Mouse (Mus musculus): ENCODE measurements around the gene Ecm2. TPM values are rescaled to one million over a fixed set of nuclear protein-coding genes. Genes with fewer than 3 reads are reported as not detected.

Ecm2 gene
- polyA plus RNA-seq, 1 experiment from 2014 or later, result 1.3 TPM

GRCm38 (mm10) chr13:49544279-49544678 is 39.7 kb downstream of the Ecm2 start, which contains the start of gene Aspn:
Gene Aspn, plus strand, starts transcription at chr13:49544443.
- WGBS, result 81% methylated on average over 3 of the region's 3 CpGs
- no peak within 1 kb of the TSS for H3K27ac ChIP-seq (ENCODE audit: low read depth, low read length)

GRCm38 (mm10) chr13:49545646-49546045 is 41.0 kb downstream of the Ecm2 start:
- H3K27ac ChIP-seq (ENCODE audit: low read depth, low read length), result no peak overlapping the region
- 76% methylated on average over 3 of the region's 3 CpGs for WGBS
- no peak overlapping the region for H3K4me3 ChIP-seq (ENCODE audit: low read depth, low read length)
- no peaks in the 10 kb centered on the region for H3K27me3 ChIP-seq (ENCODE audit: control insufficient read depth, insufficient read depth, low read length)
- H3K9me3 ChIP-seq (ENCODE audit: control insufficient read depth, low read length), result no peaks in the 10 kb centered on the region
- H3K4me2 ChIP-seq (ENCODE audit: low read depth, low read length), result no peak overlapping the region
- H3K36me3 ChIP-seq (ENCODE audit: control insufficient read depth, insufficient read depth, low read length), result no peaks in the 10 kb centered on the region
- no peak for ATAC-seq (ENCODE audit: low read depth)
- no peaks in the 10 kb centered on the region for H3K4me1 ChIP-seq (ENCODE audit: control insufficient read depth, insufficient read depth, low read length)
- H3K9ac ChIP-seq (replicated peaks; ENCODE audit: low read depth, low read length), result no peak overlapping the region

More at GRCm38 (mm10) chr13:49544279-49544678, 39.7 kb downstream of the Ecm2 start, which contains the start of gene Aspn:
- Histone ChIP-seq H3K4me3 (ENCODE audit: low read depth, low read length) (no peak within 1 kb of the TSS), H3K4me1 (ENCODE audit: control insufficient read depth, insufficient read depth, low read length) (no peaks in the 10 kb centered on the region), H3K27me3 (ENCODE audit: control insufficient read depth, insufficient read depth, low read length) (no peaks in the 10 kb centered on the region), H3K36me3 (ENCODE audit: control insufficient read depth, insufficient read depth, low read length) (no peaks in the 10 kb centered on the region), H3K9ac (replicated peaks; ENCODE audit: low read depth, low read length) (no peak within 1 kb of the TSS), H3K9me3 (ENCODE audit: control insufficient read depth, low read length) (no peaks in the 10 kb centered on the region), H3K4me2 (ENCODE audit: low read depth, low read length) (no peak within 1 kb of the TSS)
- ATAC-seq (ENCODE audit: low read depth), result no peak

GRCm38 (mm10) chr13:49546517-49546916 is 41.9 kb downstream of the Ecm2 start:
- H3K4me1 ChIP-seq (ENCODE audit: control insufficient read depth, insufficient read depth, low read length), result no peaks in the 10 kb centered on the region
- H3K27ac ChIP-seq (ENCODE audit: low read depth, low read length), result no peak overlapping the region
- H3K36me3 ChIP-seq (ENCODE audit: control insufficient read depth, insufficient read depth, low read length), result no peaks in the 10 kb centered on the region
- H3K9ac ChIP-seq (replicated peaks; ENCODE audit: low read depth, low read length), result no peak overlapping the region
- WGBS, result 83% methylated on average over 1 of the region's 1 CpGs
- H3K27me3 ChIP-seq (ENCODE audit: control insufficient read depth, insufficient read depth, low read length), result no peaks in the 10 kb centered on the region
- no peak for ATAC-seq (ENCODE audit: low read depth)
- H3K4me3 ChIP-seq (ENCODE audit: low read depth, low read length), result no peak overlapping the region
- H3K4me2 ChIP-seq (ENCODE audit: low read depth, low read length), result no peak overlapping the region
- H3K9me3 ChIP-seq (ENCODE audit: control insufficient read depth, low read length), result no peaks in the 10 kb centered on the region

- WGBS, result 89% methylated on average over 1 of the region's 1 CpGs
- ATAC-seq (ENCODE audit: low read depth), result no peak
- H3K27ac ChIP-seq (ENCODE audit: low read depth, low read length), result no peak overlapping the region
- H3K36me3 ChIP-seq (ENCODE audit: control insufficient read depth, insufficient read depth, low read length), result no peaks in the 10 kb centered on the region
- no peak overlapping the region for H3K4me3 ChIP-seq (ENCODE audit: low read depth, low read length)
- no peaks in the 10 kb centered on the region for H3K4me1 ChIP-seq (ENCODE audit: control insufficient read depth, insufficient read depth, low read length)
- H3K27me3 ChIP-seq (ENCODE audit: control insufficient read depth, insufficient read depth, low read length), result no peaks in the 10 kb centered on the region
- no peaks in the 10 kb centered on the region for H3K9me3 ChIP-seq (ENCODE audit: control insufficient read depth, low read length)
- H3K9ac ChIP-seq (replicated peaks; ENCODE audit: low read depth, low read length), result no peak overlapping the region
- no peak overlapping the region for H3K4me2 ChIP-seq (ENCODE audit: low read depth, low read length)
Measured at GRCm38 (mm10) chr13:49547563-49548150, 43.0 kb downstream of the Ecm2 start.

- Histone ChIP-seq H3K27me3 (ENCODE audit: control insufficient read depth, insufficient read depth, low read length) (no peaks in the 10 kb centered on the region), H3K4me2 (ENCODE audit: low read depth, low read length) (no peak overlapping the region), H3K36me3 (ENCODE audit: control insufficient read depth, insufficient read depth, low read length) (no peaks in the 10 kb centered on the region), H3K9ac (replicated peaks; ENCODE audit: low read depth, low read length) (no peak overlapping the region), H3K4me3 (ENCODE audit: low read depth, low read length) (no peak overlapping the region), H3K27ac (ENCODE audit: low read depth, low read length) (no peak overlapping the region), H3K4me1 (ENCODE audit: control insufficient read depth, insufficient read depth, low read length) (no peaks in the 10 kb centered on the region), H3K9me3 (ENCODE audit: control insufficient read depth, low read length) (no peaks in the 10 kb centered on the region)
- ATAC-seq (ENCODE audit: low read depth), result no peak
- 96% methylated on average over 3 of the region's 3 CpGs for WGBS
Measured at GRCm38 (mm10) chr13:49549616-49550015, 45.0 kb downstream of the Ecm2 start.

- Histone ChIP-seq H3K36me3 (ENCODE audit: control insufficient read depth, insufficient read depth, low read length) (no peaks in the 10 kb centered on the region), H3K4me1 (ENCODE audit: control insufficient read depth, insufficient read depth, low read length) (no peaks in the 10 kb centered on the region), H3K9ac (replicated peaks; ENCODE audit: low read depth, low read length) (no peak overlapping the region), H3K4me3 (ENCODE audit: low read depth, low read length) (no peak overlapping the region), H3K4me2 (ENCODE audit: low read depth, low read length) (no peak overlapping the region), H3K9me3 (ENCODE audit: control insufficient read depth, low read length) (no peaks in the 10 kb centered on the region), H3K27ac (ENCODE audit: low read depth, low read length) (no peak overlapping the region), H3K27me3 (ENCODE audit: control insufficient read depth, insufficient read depth, low read length) (no peaks in the 10 kb centered on the region)
- ATAC-seq (ENCODE audit: low read depth), result no peak
- WGBS, result 87% methylated on average over 5 of the region's 5 CpGs
Measured at GRCm38 (mm10) chr13:49554519-49554918, 49.9 kb downstream of the Ecm2 start.

GRCm38 (mm10) chr13:49556203-49556602 is 51.6 kb downstream of the Ecm2 start:
- no peak overlapping the region for H3K4me2 ChIP-seq (ENCODE audit: low read depth, low read length)
- H3K4me1 ChIP-seq (ENCODE audit: control insufficient read depth, insufficient read depth, low read length), result no peaks in the 10 kb centered on the region
- no peaks in the 10 kb centered on the region for H3K27me3 ChIP-seq (ENCODE audit: control insufficient read depth, insufficient read depth, low read length)
- H3K27ac ChIP-seq (ENCODE audit: low read depth, low read length), result no peak overlapping the region
- no peaks in the 10 kb centered on the region for H3K9me3 ChIP-seq (ENCODE audit: control insufficient read depth, low read length)
- 88% methylated on average over 1 of the region's 1 CpGs for WGBS
- no peaks in the 10 kb centered on the region for H3K36me3 ChIP-seq (ENCODE audit: control insufficient read depth, insufficient read depth, low read length)
- no peak overlapping the region for H3K9ac ChIP-seq (replicated peaks; ENCODE audit: low read depth, low read length)
- ATAC-seq (ENCODE audit: low read depth), result no peak
- H3K4me3 ChIP-seq (ENCODE audit: low read depth, low read length), result no peak overlapping the region

- Histone ChIP-seq H3K36me3 (ENCODE audit: control insufficient read depth, insufficient read depth, low read length) (no peaks in the 10 kb centered on the region), H3K4me3 (ENCODE audit: low read depth, low read length) (no peak overlapping the region), H3K9me3 (ENCODE audit: control insufficient read depth, low read length) (no peaks in the 10 kb centered on the region), H3K27ac (ENCODE audit: low read depth, low read length) (no peak overlapping the region), H3K9ac (replicated peaks; ENCODE audit: low read depth, low read length) (no peak overlapping the region), H3K27me3 (ENCODE audit: control insufficient read depth, insufficient read depth, low read length) (no peaks in the 10 kb centered on the region), H3K4me2 (ENCODE audit: low read depth, low read length) (no peak overlapping the region), H3K4me1 (ENCODE audit: control insufficient read depth, insufficient read depth, low read length) (no peaks in the 10 kb centered on the region)
- 71% methylated on average over 1 of the region's 1 CpGs for WGBS
- ATAC-seq (ENCODE audit: low read depth), result no peak
Measured at GRCm38 (mm10) chr13:49556924-49557323, 52.3 kb downstream of the Ecm2 start.

- Histone ChIP-seq H3K9ac (replicated peaks; ENCODE audit: low read depth, low read length) (no peak overlapping the region), H3K4me3 (ENCODE audit: low read depth, low read length) (no peak overlapping the region), H3K27me3 (ENCODE audit: control insufficient read depth, insufficient read depth, low read length) (no peaks in the 10 kb centered on the region), H3K36me3 (ENCODE audit: control insufficient read depth, insufficient read depth, low read length) (no peaks in the 10 kb centered on the region), H3K4me2 (ENCODE audit: low read depth, low read length) (no peak overlapping the region), H3K4me1 (ENCODE audit: control insufficient read depth, insufficient read depth, low read length) (no peaks in the 10 kb centered on the region), H3K27ac (ENCODE audit: low read depth, low read length) (no peak overlapping the region), H3K9me3 (ENCODE audit: control insufficient read depth, low read length) (no peaks in the 10 kb centered on the region)
- ATAC-seq (ENCODE audit: low read depth), result no peak
- WGBS, result 30% methylated on average over 2 of the region's 2 CpGs
Measured at GRCm38 (mm10) chr13:49559185-49559584, 54.6 kb downstream of the Ecm2 start.
